Mouse (Mus musculus) cerebral cortex, adult 2 months (tissue): ENCODE results near the gene Klk12.

ENCODE experiments used
- WGBS: fragments of 180-500 bp; shearing (Covaris S2); methylation state at CpG from one replicate; pipeline ENCODE4 v1.1.7; 2018; 5-methylcytosine and 5-hydroxymethylcytosine counted together

The Klk12 gene

DNA sequence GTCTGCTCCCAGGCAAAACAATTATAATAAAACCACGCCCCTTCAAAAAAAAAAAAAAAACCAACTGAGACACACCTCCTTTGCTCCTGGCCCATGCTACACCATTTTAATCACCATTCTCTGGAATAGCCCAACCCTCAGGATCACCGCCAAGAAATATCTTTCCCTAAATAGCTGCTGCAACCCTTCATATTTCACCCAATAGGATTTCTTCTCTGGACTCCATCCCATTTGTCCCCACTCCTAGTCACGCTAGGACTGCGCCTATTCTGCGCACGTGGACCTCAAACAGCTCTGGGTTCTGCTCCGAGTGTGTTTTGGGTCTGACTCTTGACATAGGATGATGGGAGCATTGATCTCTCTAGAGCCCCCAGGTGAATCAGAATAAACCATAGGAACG lies 27.7 kb downstream of the Klk12 start:
- WGBS = 6% methylated on average over 8 of the region's 8 CpGs

DNA sequence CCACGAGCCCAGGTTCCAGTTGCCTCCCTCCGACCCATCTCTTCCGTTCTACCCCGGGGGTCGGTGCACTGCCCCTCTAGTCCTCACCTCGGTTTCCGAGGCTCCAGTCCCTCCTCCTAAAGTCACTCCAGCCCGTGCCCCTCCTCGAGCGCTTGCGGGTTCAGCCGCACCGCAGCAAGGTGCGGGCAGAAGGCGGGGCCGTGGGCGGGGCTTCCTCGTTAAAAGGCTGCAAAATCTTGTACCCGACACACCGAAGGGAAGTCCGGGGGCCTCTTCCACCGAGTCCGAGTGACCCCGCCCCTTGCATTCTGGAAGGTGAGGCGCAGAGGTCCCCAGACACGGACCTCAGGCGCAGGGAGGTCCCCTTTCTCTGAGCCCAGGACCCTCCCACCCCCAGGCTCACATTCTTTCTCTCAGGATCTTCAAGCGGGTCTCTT lies 28.7 kb downstream of the Klk12 start, which contains the start of gene Klk8:
Gene Klk8 (plus strand): TSS at position 245 of the 437 bp plus-strand sequence.
- 1% methylated on average over 28 of the region's 28 CpGs for WGBS

DNA sequence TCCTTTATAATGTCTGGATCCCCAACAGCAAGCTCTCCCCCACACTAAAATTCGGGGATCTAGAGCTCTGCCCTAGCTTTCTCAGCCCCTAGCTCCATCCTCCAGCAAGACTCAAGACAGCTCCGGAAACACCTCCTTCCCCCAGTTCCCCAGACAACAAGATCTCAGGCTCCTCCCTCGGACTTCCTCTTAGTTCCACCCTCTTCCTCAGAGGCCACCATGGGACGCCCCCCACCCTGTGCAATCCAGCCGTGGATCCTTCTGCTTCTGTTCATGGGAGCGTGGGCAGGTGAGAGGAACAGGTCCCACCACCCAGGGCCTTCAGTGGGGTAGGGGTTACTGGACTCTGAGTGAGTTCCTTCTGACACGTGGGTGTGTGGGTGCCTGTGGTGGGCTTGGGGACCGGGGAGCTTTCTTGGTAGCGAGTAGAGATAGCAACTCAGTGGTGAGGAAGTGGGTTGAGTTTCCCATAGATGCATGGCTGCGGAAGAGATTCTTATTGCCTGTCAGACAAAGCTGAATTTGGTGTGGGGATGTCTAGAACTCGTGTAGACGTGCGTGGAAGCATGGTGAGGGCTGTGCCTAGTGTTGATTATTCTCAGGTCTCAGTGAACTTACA lies 29.3 kb downstream of the Klk12 start:
- 38% methylated on average over 13 of the region's 13 CpGs for WGBS

DNA sequence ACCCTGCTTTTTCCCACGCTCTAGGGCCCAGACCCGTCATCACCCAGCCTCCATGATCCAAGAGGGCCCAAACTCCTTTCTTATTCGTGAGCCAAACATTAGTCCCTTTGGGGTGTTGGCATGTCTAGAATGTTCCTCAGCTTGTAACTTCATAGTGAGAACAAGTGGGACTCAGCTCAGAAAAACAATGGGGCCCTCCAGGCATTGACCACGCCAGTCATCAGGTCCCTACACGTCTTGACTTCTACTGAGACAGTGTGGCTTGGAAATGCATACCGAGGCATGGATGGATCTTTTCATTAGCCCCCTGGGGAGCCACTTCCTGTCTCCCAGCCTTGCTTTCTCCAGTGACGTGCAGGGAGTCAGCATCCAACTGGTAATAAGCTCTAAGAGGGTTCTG lies 31.2 kb downstream of the Klk12 start:
- 81% methylated on average over 7 of the region's 7 CpGs for WGBS

DNA sequence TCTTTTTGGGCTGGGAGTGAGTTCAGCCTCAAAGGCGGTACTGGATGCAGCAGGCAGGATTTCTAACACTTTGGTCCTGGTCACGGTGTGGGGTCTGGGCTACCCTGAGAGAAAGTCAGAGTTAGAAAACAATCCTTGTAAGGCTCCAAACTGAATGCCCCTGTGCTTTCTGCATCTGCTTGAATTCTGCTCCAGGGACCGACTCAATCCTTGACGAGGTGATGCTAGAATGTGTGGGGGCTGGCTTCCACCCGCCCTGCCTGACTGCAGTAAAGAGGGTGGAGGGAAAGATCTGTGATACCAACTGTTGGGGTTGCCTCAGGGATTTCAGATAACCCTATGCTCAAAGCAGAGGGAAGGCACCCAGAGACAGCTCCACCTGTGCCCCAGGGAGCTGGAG lies 42.3 kb downstream of the Klk12 start, which contains the start of gene Klk7:
Gene Klk7 (plus strand): TSS at position 301 of the 400 bp plus-strand sequence.
- 47% methylated on average over 5 of the region's 5 CpGs for WGBS

DNA sequence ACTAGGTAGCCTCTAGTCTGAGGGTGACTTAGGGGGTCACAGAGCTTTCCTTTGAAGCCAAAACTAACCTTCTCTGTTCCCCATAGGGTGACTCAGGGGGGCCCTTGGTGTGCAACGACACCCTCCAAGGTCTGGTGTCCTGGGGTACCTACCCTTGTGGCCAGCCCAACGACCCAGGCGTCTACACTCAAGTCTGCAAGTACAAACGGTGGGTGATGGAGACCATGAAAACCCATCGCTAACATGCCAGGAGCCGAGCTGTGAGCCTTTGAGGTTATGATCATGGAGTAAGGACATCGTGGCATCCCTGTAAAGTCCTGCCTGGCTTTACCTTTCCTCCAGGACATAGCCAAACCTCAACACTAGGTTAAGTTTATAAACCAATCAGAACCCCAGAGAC lies 46.5 kb downstream of the Klk12 start:
- 86% methylated on average over 7 of the region's 7 CpGs for WGBS

DNA sequence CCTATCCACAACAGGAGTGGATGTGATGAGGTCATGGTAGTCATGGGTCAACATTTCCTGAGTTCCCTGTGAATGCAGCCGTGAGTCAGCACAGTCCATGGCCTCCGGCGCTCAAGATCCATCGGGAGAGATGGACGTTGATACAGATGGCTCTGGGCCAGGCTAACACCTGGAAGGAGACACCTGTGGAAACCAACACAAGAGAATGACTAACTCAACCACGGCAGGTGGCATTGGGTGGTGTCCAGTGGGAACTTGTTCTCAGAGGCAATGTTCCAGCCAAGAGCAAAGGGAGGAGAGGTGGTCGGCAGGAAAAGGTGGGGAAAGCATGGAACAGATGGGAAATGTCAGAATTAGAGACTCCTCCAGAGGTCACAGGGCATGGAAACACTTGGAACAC lies 52.9 kb downstream of the Klk12 start:
- WGBS = 94% methylated on average over 7 of the region's 7 CpGs
